Mouse (Mus musculus) liver, postnatal 0 days (tissue): ENCODE data around the gene Jmjd8.

Experiments used
- CTCF ChIP-seq: sonication (generic); IDR thresholded peaks from 2 replicates; pipeline ENCODE4 v1.5.1; 2016; ENCODE audit warnings: antibody characterized with exemption, low read depth
- EP300 ChIP-seq: IDR thresholded peaks from 2 replicates; pipeline ENCODE4 v1.6.1; 2016; ENCODE audit warnings: antibody characterized with exemption, low read depth, mild to moderate bottlenecking

DNA sequence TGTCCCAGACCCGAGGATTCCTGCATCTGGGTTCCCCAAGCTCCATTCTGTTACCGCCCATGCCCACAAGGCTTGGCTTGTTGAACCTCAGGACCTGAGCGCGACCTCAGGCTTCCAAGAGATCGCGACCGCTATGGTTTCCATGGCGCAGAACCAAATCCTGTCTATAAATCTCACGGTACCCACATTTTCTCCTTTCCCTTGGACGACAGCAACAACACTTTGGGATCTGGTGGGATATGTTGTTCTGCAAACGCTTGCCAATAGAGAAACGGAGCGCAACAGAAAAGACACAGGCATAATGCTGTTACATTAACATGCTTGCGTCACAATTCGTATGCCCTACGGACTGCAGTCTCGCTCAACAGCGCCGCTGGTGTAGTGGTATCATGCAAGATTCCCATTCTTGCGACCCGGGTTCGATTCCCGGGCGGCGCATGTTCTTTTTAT is 46.1 kb downstream of the Jmjd8 start, which contains the start of gene Mettl26:
- peak; percentile 33; the same call in 1 of the 2 replicates for TF ChIP-seq CTCF
- TF ChIP-seq EP300: 0 out of 2 replicates have a peak, but pooled peaks have one; percentile 21
